Mouse (Mus musculus): Measurements from ENCODE around the gene Tmem106a. TPM values are rescaled to one million over a fixed set of nuclear protein-coding genes. Genes with fewer than 3 reads are reported as not detected.
"Not testable (repeated sequence)": the region's sequence is repeated elsewhere in the genome, so short reads cannot be mapped to it uniquely, and the experiment has no call there.

The Tmem106a gene
- total RNA-seq, 2 experiments from 2014 or later = 3.6 to 16.9 TPM

DNA sequence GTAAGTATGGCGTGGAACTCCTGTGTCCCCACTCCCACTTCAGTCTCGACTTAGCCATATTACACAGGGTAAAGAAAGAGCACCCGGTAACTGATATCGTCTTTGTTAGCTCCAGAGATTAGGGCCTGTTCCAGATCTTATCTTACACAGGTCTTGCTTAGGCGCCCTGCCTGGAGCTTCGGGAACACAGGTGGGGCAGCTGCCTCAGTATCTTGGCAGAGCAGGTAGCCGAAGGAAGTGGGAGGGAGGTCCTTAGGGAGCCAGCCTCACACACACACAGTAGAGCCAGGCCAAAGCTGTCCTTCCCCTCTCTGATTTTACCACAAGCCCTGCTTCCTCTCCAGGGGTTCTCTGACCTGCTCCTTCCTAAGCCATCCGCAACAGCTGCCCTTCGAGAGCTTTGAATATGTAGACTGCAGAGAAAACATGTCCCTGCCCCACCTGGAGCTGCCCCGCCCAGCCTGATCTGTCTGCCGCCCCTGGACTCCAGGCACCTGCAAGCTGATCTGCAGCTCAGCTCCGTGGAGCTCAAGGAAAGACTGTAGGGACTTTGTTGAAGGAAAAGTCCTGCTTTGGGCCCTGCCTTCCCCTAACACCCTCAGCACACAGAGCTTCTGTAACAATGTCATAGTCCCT lies 8.1 kb downstream of the Tmem106a start:
- ATAC-seq (replicated peaks; ENCODE audit: low FRiP score, poor library complexity, severe bottlenecking) = no peak

- ATAC-seq (replicated peaks; ENCODE audit: low FRiP score, poor library complexity, severe bottlenecking) = no peak
These were observed 17.1 kb downstream of the Tmem106a start, which contains the start of gene Gm11634 for GRCm38 (mm10) chr11:101599156-101599555. Gm11634 (minus strand) TSS chr11:101599256.

- ATAC-seq (replicated peaks; ENCODE audit: low FRiP score, poor library complexity, severe bottlenecking) = no peak
These were observed 20.4 kb downstream of the Tmem106a start for GRCm38 (mm10) chr11:101602491-101602890.

- peak; percentile 14; the same call in 1 of the 2 replicates for ATAC-seq (replicated peaks; ENCODE audit: low FRiP score, poor library complexity, severe bottlenecking)
These were observed 22.1 kb downstream of the Tmem106a start for GRCm38 (mm10) chr11:101604116-101604515.

- ATAC-seq (replicated peaks; ENCODE audit: low FRiP score, poor library complexity, severe bottlenecking) = peak; percentile 98
These were observed 22.8 kb downstream of the Tmem106a start for GRCm38 (mm10) chr11:101604531-101605453.

DNA sequence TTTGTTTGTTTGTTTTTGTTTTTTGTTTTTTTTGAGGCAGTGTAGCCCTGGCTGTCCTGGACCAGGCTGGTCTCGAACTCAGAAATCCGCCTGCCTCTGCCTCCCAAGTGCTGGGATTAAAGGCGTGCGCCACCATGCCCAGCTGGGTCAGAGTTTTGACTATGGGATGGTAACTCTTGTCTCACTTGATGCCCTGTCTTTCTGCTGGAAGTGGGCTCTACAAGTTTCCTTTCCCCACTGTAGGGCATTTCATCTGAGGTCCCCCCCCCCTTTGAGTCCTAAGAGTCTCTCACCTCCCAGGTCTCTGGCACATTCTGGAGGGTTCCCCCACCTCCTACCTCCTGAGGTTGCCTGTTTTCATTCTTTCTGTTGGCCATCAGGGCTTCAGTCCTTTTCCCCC lies 25.1 kb downstream of the Tmem106a start:
- ATAC-seq (replicated peaks; ENCODE audit: low FRiP score, poor library complexity, severe bottlenecking) = not testable (repeated sequence)

DNA sequence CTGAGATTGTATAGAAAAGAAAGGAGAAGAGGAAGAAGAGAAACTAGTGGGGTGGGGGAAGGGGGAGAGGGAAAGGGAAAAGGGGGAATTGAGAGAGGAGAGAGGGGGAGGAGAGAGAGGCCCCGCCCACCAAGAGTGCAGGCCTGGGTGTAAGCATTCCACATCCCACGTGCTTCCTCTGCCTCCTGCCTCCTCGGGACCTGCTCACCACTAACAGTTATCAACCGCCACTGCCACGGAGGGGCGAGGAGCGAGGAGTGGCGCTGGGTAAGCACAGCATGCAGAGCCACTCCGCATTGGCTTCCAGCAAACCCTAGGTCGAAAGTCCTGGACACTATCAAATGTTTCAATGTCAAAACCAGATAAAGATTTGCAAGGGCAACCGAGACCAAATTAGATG lies 28.4 kb downstream of the Tmem106a start:
- ATAC-seq (replicated peaks; ENCODE audit: low FRiP score, poor library complexity, severe bottlenecking) = no peak

DNA sequence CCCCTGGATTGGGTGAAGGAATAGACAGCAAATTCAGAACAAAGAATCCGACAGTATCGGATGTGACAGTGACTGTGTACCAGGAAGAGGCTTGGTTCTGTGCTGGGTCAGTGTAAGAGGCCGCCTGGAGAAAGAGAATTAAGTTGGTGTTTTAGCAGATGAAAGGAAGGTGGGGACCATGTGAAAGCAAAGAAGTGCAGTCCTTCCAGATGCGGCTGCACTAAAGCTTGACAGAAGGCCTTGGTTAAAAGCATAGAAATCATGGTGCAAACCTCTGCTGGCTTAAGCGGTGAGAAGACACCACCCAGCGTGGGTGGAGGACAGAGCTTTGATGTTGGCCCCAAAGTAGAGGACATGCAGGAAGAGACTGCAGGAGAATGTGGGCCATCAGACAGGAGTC lies 31.6 kb downstream of the Tmem106a start:
- ATAC-seq (replicated peaks; ENCODE audit: low FRiP score, poor library complexity, severe bottlenecking) = no peak

- ATAC-seq (replicated peaks; ENCODE audit: low FRiP score, poor library complexity, severe bottlenecking) = no peak
These were observed 32.1 kb downstream of the Tmem106a start for GRCm38 (mm10) chr11:101614116-101614515.

- 0 out of 2 replicates have a peak, but pooled peaks have one; percentile 24 for ATAC-seq (replicated peaks; ENCODE audit: low FRiP score, poor library complexity, severe bottlenecking)
These were observed 33.3 kb downstream of the Tmem106a start for GRCm38 (mm10) chr11:101615380-101615779.

DNA sequence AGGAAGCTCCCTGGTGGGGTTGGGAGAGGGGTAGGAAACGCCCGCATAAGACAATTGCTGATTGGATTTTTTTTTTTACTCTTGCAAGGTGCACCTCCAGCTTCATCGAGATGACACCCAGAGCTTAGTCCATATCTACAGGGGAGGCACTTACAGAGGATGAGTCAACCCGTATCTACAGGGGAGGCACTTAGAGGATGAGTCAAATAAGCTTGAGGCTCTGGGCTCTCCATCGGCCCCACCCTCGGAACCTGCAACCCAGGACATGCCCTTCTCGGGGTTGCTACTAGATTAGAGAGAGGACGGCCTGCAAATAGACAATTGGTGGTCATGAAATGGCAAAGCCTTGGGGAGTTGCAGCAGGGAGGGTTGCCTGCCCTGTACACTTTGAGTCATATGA lies 34.1 kb downstream of the Tmem106a start:
- no peak for ATAC-seq (replicated peaks; ENCODE audit: low FRiP score, poor library complexity, severe bottlenecking)

GRCm38 (mm10) chr11:101616948-101617767 lies 35.1 kb downstream of the Tmem106a start:
- ATAC-seq (replicated peaks; ENCODE audit: low FRiP score, poor library complexity, severe bottlenecking) = peak; percentile 68

DNA sequence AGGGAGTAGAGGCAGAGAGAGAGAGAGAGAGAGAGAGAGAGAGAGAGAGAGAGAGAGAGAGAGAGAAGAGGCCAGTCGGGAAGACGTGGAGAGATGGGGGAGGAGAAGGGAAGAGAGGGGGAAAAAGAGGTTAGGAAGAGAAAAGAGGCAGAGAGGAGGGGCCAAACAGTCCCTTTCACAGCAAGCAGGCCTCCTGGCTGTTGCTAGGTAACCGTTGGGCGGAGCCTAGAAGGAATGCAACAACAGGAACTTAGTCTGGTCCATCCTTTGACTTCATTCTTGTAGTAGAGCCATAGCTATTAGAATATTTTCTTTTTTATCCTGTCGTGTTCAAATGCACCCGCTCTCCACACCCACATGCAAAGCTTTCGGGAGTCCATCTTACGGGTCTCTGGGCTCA lies 35.8 kb downstream of the Tmem106a start:
- ATAC-seq (replicated peaks; ENCODE audit: low FRiP score, poor library complexity, severe bottlenecking) = no peak

DNA sequence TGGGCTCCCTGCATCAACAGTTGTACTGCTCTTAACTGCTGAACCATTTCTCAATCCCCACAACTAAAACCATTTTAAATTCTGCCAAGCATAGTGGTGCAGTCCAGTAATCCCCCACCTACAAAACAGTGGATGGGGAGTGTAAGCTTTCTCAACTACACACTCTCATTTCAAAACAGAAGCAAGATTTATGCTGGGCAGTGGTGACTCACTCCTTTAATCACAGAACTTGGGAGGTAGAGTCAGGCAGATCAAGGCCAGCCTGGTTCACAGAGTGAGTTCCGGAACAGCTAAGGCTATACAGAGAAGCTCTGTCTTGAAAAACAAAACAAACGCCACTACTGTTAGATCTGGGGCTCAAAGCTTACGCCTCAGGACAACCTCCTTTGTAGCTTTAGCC lies 36.6 kb downstream of the Tmem106a start:
- no peak for ATAC-seq (replicated peaks; ENCODE audit: low FRiP score, poor library complexity, severe bottlenecking)

- not testable (repeated sequence) for ATAC-seq (replicated peaks; ENCODE audit: low FRiP score, poor library complexity, severe bottlenecking)
These were observed 38.1 kb downstream of the Tmem106a start for GRCm38 (mm10) chr11:101620022-101620655.

DNA sequence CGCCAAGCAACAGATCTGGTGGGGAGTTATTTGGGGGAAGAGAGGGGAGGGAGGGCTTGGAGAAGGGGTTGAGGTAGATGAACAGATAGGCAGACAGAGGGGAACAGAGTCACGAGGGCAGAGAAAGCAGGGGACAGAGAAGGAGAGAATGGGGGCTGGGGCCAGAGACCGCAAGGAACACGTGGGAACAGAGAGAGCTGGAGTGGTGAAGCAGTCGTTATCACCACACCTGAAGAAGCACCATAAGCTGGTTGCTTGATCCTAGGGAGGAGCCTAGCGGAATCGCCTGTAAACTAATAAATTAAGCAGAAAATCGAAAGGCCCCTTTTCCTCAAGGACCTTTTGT lies 44.6 kb downstream of the Tmem106a start:
- peak; percentile 61 for ATAC-seq (replicated peaks; ENCODE audit: low FRiP score, poor library complexity, severe bottlenecking)

DNA sequence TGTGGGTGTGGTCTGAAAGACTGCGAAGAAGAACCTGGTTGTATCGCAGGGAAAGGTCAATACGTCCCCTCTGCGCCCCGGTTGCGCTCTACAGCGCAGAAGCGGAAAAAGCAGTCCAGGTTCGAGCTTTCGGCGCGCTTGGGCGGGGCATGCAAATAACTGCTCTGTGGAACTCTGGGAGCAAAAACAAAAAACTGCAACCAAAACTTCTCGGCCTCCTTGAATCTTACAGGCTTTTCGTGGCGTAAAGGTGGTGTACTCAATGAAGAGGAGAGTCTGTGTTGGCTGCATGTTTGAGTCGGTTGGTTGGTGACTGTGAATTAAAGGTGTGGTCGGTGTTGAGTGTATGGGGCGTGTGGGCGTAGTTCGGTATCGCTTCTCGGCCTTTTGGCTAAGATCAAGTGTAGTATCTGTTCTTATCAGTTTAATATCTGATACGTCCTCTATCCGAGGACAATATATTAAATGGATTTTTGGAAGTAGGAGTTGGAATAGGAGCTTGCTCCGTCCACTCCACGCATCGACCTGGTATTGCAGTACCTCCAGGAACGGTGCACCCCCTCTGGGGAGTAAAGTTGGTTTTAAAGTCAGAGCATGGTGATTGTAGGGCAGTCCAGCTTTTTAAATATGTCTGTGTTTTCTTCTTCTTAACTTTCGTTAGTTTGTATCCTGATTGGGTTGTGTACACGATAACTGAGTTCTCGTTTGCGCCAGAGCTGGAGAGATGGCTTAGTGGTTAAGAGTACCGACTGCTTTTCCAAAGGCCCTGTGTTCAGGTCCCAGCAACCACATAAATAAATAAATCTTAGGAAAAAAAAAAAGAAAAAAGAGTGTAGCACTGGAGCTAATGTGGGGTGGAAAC lies 45.2 kb downstream of the Tmem106a start, which contains the start of gene Rdm1:
TSS of gene Rdm1 (plus strand) at position 201 of the 862 bp plus-strand sequence.
- peak; percentile 78 for ATAC-seq (replicated peaks; ENCODE audit: low FRiP score, poor library complexity, severe bottlenecking)

GRCm38 (mm10) chr11:101627857-101628559 lies 46.0 kb downstream of the Tmem106a start:
- peak; percentile 73 for ATAC-seq (replicated peaks; ENCODE audit: low FRiP score, poor library complexity, severe bottlenecking)
